Mouse (Mus musculus) adrenal gland, postnatal 25 days (tissue): ENCODE results near the gene Lhx2. TPM values are rescaled to one million over a fixed set of nuclear protein-coding genes. Genes with fewer than 3 reads are reported as not detected.

Source experiments
- DNase-seq: peaks from one replicate; pipeline ENCODE4 v3.0.0; 2021; ENCODE audit warnings: mixed read lengths
- long read RNA-seq: library from polyadenylated mRNA; stranded (forward); transcript quantifications from one replicate; pipeline ENCODE4 v2.0.0, GENCODE M21; 2021
- total RNA-seq: library from RNA; stranded (reverse); gene quantifications from 2 replicates; pipeline ENCODE4 v1.2.3, GENCODE M21; 2021

The Lhx2 gene
- not detected in 2 replicates for total RNA-seq
- long read RNA-seq, partial matches to known transcripts, result 0 of 2 reads
- long read RNA-seq, other reads (novel, unspliced or antisense), result 0 of 2 reads

DNA sequence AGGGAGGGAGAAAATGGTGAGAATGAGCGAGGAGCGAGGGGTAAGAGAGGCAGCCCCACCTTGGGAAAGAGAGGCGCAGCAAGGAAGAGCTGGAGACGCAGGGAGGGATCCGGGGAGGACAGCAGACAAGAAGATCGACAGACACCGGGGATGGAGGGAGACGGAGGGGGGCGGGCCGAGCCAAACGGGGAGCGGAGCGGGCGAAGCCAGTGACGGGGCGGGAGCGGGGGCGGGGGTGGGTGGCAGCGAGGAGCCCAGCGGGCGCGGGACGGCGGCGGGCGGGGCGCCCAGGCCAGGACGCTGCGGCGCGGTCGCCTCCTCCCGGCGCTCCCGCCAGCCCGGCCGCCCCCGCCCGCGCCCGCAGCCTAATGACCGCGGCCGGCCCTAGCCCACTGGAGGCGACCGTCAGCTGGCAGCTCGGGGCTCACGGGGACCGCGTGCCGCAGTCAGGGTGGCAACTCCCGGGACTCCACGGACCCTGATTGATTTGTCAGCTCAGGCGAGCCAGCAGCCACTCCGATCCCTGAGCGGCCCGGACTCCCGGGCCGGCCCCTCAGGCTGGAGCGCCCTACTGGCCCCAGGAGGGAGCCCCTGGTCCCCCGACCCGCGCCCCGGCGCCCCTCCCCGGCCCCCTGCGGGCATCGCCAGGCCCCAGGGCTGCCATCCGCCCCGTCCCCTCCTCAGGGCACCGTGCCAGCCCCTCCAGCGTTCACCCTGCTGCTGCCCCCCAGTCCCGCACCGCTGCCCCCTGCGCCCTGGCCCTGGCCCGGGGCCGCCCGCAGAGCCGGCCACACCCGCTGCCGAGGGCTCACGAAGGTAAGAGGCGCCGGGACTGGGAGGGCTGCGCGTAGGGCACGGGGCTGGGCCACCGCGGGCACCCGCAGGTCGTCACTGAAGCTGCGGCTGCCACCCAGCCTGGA, at the start of gene Lhx2:
Lhx2 (plus strand) TSS at position 292 of the 920 bp plus-strand sequence.
- no peak for DNase-seq

DNA sequence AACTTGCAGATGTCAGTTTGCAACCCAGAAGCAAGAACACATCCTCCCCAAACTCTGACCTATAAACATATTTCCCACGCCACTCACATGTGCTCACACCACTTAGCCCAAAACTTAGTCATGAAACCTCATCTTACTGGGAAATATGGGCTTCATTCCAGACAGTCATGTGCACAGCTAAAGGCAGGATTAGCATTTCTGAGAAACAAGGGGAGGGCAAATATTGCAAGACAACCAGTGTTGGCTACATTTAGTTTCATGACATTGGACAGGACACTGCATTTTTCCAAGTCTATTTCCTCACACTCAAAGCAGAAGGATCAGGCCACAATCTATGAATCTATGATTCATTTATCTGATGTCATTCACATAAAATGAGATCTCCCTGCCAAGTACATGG, 47.6 kb upstream of the Lhx2 start:
- DNase-seq, result no peak

DNA sequence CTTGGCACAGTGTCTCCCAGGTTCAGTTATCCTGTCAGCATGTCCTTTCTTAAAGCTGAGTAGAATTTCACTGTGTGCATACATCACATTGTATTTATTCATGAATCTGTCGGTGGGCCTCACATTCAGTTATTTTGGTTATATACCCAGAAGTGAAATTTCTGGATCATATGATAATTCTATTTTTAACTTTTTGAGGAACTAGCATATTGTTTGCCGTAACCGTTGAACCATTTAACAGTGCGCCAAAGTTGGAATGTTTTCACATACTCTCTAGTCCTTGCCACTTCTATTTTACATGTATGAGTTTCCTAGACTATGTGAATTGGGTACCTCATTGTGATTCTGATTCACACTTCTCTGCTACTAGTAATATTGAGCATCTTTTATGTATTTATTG, 43.1 kb upstream of the Lhx2 start:
- DNase-seq, result no peak

DNA sequence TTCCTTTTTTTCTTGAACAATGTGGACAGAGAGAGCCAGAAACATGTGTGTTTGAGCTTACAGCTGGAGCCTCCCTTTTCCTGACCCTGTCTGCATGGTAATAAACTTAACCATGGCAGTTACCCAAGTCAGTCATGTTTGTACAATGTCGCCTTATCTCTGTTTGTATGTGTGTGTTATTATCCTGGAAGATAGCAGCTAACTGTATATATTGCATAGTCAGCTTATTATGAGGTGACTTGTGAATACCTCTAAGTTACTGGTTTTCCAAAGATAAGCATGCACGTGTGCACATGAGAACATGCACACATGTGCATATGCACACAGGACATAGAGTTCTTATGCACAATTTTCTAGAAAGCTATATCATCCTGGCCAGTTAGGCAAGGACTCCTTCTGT, 38.1 kb upstream of the Lhx2 start:
- no peak for DNase-seq

DNA sequence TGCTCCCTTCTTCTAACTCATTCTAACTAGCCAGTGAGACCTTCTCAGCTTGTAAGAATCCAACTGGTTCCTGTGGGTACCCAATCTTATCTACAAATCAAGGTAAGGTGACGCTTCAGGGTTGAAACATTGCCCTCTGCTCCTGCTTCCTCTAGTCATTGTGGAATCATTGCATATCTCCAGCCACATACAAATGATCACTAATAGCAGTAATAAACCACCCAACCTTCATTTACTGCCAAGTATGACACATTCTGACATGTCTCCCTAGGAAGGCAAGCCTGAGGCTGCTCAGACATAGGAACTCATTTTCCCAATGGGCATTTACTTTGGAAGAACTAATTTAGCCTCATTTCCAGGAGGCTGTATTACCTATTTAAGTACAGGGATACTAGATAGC, 33.9 kb upstream of the Lhx2 start:
- no peak for DNase-seq

DNA sequence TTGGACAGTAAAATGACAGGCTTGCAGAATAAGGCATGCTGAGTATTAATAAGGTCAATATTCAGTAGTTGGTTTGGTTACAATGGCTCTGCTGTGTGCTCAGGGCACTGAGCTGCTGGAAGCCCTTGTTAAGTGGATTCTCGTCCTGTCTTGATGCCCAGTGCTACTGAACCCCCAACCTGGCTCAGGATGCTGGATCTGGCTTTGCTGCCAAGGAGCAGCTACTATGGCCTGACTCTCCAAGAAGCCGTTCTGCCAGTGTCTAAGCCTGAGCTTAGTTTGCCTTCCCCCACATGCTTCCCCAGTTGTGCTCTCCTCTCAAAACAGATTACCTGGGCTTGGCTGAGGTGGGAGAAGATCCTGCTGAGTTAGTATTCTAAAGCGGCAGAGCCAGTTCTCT, 26.2 kb upstream of the Lhx2 start:
- no peak for DNase-seq

DNA sequence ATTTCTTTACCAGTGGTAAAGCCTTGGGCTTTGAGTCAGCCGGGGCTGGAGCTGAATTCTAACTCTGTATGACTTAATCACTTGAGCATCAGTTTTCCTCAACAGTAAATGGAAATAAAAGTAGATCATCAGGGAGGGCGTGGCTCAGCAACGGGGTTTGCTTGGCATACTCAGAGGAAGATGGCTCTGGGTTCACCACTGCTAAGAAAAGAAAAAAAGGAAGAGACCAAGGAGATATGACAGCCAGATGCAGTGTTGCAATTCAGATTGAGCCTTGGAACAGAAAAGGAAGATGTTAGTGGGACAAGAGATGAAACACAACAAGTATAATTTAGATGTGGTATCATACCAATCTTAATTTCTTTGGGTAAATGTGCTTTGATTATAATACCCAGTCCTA, 25.7 kb upstream of the Lhx2 start:
- no peak for DNase-seq

DNA sequence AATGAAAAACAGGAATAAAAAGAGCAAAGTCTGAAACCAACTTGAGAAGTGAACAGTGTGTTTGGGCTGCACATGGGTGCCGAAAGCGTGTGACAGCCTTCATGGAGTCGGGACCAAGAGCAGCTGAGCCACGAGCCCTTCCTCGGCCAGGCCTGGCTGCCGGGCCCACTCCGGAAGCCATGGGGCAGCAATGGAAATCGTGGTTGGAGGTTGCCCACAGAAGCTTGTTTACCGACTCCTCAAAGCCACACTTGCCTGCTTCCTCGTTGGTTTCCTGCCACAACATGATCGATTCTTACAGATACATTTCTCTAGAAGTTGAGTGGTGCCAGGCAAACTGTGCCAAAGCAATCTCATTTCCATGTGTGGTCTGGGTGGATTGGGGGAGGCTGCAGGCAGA, 20.0 kb upstream of the Lhx2 start:
- no peak for DNase-seq

DNA sequence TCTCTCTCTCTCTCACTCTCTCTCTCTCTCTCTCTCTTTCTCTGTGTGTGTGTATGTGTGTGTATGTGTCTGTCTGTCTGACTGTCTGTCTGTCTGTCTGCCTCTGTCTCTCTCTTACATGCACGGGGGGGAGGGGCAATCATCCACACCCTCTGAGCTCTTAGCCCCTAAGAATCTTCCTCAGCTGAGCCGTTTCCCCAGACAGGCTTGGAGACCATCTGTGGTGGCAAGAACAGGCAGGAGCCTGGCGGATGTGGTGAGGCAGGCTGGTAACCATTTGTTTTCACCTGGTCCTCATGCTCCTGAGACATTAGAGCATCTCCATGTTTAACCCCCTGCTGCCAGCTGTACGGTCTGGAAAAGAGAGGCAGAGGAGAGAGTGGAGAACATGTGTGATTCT, 18.2 kb upstream of the Lhx2 start:
- DNase-seq, result no peak

DNA sequence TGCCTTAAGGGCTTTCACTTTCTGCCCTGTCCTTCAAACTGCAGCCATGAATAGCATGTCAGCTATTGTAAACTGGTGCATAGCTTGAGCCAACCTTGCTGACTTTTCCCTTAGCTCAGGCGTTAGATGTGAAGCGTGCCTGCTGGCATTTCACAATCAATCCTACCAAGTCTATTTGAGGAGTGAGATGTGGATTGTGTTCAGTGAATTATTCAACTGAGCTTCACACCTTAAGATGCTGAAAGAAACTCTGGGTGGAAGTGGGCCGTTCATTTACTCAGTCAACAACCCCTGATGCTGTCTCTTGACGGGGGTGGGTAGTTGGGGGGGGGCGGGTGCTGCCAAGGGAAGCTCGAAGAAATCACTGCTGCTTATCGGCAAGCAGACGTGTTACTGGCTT, 15.7 kb upstream of the Lhx2 start:
- DNase-seq, result no peak

DNA sequence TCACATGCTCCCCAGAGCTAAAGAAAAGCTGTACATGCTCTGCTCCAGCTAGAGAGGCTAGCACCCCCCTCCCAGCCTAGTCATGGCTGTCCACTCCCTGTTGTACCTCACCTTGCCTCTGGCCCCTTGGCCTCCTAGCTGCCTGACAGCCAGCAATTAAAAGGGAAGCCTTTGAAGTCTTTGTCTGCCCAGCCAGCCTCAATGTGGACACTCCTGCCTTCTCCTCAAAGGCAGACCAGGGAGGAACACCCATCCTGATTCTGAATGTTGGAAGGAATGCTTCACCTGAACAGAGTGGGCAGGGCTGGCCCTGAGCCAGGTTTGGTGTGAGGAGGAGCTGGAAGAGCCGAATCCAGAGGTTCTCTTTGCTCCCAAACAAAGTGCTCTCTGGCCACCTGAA, 12.4 kb upstream of the Lhx2 start:
- no peak for DNase-seq

DNA sequence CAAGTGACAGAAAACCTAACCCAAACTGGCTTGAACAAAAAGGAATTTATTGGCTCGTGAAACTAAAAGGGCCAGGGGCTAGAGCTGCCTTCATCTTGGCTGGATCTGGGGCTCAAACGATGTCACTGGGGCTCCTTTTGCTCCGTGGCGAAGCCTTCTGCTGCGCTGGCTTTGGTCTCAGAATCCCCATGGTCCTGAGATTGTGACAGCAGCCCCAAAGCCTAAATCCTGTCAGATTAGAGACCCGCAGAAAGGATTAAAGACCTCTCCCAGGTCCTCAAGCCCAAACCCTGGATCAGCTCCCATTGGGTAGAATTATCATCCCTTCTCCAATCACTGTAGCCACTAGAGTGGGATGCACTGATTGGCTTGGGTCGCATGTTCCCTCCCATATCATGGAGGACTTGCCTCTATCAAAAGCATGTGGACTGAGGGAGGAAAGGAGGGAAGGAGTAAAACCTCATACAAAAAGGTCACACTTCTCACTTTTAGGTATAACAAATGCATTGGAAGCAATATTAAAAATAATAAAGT, 5.4 kb upstream of the Lhx2 start:
- no peak for DNase-seq

DNA sequence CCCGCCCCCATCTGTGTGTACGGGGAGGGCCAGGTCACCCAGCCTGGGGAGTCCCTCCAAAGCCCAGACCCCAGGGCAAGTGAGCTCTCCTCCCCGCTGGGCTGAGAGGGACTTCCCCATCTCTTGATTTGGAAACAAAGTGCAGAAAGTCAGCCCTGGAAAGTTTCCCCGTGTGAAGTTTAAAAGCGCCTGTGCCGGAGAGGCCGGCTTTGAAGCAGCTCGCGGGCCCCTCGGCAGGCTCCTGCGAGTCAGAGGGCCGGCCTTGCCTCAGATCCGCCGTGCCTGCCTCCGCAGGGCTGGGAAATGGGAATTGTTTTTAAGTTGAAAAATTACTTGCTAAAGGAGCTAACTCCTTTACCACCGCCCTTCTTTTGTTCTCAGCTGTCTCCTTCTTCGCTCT, 2.5 kb upstream of the Lhx2 start:
- no peak for DNase-seq

DNA sequence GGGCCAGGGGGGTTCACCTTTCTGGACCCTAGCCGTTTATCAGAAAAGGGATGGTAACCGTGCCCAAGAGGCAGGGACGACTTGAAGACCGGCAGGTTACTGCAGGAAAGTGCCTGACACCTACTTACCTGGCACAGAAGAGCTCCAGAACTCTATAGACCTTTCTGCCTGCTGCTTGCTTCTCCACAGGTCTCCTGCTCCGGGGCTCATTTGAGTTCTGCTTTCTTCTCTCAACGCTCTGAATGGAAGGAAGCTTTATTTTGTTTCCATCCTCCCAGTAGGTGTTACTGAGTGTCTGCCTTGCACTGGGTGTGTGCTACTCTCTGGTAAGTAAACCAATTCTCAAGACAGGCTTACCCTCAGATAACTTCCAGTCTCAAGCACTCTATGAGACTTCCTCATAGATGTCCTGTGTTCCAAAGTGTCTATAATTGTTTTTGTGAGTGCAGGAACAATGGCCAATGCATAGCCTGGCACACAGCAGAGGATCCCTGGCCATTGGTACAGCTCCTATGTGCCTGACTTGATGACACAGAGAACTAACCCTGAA, 1.9 kb upstream of the Lhx2 start:
- DNase-seq, result no peak

DNA sequence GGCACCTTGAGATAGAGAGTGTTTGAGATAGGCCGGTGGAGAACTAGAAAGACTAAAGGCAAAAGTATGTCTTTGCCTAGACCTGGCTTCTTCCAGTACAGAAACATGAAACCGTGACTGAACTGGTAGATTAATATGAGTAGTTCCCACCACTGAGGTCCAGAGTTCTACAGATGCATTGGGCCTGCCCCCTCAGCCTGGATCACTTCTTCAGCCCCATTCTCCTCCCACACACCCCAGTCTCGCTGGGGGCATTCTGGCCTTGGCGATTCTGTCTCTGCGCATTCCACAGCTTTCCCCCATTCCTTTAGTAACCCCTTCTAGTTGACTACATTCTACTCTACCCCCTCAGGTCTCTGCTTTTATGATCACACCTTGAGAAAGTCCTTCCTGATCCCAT, 1.4 kb upstream of the Lhx2 start:
- DNase-seq, result no peak

DNA sequence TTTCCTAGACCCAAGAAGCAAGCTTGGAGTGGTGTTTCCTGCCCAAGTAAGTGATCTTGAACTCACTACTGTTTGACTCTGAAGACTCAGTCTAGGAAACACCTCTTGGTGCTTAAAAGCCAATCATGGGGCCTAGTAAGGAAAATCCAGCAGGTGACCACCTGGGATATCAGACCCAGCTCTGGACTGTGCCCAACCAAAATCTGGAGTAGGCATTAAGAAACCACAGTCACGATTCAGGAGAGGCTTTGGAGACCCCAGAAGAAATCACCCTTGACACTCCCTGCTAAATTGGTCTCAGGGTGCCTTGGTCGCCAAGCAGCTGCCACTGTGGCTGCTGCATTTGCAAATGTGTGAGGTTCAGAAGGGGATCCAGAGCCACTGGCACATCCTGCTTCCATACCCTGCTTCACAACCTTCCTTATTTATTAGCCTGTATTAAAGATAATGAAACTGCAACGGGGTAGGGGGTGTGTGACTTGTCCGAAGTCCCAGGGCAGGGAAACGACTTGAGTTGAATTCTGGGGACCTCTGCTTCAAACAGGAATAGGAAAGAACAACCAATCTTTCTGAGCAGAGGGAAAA, 641 bp upstream of the Lhx2 start:
- DNase-seq, result no peak

DNA sequence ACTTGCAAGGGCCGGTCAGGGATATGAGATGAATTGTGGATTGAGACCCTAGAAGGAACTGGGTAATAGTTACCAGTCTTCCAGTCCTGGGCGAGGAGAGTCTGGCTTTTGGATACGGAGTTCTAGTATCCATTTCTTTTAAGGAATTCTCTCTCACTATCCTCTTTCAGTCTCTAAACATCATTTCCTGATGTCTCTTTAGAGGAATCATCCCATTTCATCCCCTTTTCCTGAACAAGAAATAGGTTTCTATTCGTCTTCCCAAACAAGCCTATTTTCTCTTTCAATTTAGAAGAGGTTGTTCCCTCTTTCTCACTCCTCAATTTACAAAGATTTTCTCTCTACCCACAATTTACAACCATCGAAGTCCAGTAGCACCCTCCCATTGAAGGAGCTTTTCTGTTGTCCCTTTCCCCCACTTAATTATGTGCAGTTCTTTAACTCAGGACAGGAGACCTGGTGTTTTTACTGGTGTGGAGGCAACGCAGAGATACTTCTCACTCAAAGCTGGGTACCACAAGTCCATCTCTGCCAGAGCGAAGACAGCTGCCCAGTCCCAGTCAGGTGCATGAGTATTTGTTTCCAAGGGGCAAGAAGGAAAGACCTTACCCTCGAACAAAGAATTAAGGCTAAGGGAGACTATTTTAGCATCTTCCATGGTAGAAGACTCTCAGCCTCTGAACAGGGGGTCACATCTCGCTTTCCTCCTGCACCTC, 987 bp downstream of the Lhx2 start:
- no peak for DNase-seq

DNA sequence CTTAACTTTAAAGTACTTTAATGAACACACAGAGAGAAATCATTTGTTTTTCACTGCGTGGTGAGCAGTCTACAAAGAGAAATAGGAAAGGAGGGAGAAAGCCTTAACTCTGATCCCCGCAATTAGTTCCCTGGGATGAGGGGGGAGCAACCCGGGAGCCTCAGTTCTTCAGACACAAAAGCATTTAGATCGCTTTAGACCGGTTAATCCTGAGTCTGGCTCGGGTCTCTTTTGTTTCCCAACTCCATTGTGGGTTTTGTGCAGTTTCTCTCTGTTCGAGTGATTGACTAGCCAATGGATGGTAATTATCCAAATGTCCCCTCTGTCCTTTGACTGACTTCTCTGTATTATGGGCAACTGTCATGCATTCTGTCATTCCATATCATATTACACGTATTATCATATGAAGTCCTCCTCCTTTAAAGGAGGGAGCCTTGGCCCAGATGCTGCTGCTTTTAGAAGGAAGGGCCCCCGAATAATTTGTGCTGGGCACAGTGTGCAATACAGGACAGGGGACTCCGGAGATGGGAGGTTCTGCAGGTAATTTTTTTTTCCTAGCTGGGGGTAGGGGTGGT, 1.6 kb downstream of the Lhx2 start:
- DNase-seq, result no peak

DNA sequence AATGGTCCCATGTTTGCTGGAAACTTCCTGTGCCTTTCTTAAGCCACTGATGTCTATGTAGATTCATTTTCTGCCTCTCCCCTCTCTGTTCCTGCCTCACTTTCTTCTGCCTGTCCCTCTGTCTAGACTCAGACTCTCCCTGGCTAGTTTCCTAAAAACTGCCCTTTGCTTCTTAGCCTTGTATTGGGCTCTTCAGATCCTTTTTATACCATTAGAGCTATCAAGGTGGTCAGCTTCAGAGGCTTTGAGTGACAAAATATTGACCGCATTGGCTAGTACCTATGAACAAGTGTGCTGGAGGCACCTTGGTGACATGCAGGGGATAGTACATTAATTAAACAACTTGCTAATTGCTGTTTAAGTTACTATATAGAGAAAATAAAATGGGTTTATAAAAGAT, 4.5 kb downstream of the Lhx2 start:
- DNase-seq, result no peak

DNA sequence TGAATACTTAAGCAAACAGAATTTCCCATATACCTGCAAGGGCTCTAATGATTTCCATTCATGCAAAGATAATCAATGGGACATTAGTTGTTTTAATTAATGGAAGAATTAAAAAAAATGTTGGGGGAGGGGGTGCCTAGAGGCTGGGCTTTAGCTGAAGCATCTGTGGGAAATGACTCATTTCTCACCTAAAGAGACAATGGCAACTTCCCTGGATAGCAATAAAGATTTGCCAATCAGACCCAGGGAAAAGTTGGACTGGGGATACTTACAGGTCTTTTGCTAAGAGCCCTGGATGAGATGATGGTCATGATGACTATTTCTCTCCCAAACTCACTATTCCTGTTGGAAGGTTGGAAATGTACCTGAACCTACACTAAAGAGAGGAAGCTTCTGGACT, 5.6 kb downstream of the Lhx2 start:
- no peak for DNase-seq

DNA sequence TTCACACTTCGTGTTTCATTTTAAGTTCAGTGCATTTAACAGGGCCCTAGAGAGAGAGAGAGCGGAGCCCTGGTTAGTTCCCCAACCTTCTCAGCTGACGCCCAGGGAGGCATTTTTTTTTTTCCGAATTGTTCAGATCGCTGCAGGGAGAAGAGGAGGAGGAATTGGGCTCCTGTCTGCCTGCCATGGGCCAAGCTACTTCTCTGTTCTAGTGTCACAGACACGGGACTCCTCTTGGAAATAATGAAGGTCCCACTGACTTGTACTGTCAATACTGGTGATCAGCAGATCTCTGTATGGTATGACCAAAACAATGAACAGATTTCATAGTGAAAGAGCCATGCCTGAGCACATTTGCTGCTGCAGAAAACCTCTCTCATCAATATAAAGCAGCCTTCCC, 7.3 kb downstream of the Lhx2 start:
- no peak for DNase-seq
